Mouse (Mus musculus) frontal cortex, adult (tissue): ENCODE measurements around the gene Man2a1.

Source experiments
- ATAC-seq: cut with Nextera tagmentation; 2 replicates; pipeline ENCODE4 v1.9.2; 2017; ENCODE audit warnings: mild to moderate bottlenecking, moderate library complexity, mixed read lengths; ENCODE audit not compliant: low TSS enrichment

Man2a1 gene

GRCm38 (mm10) chr17:64600372-64601090 lies at the start of gene Man2a1:
Man2a1 (plus strand) TSS chr17:64600736.
- peak; percentile 84 for ATAC-seq

GRCm38 (mm10) chr17:64553358-64553757 lies 47.2 kb upstream of the Man2a1 start:
- no peak for ATAC-seq

GRCm38 (mm10) chr17:64554901-64555300 lies 45.6 kb upstream of the Man2a1 start:
- no peak for ATAC-seq

- ATAC-seq: no peak
Measured at GRCm38 (mm10) chr17:64556661-64557445, 43.7 kb upstream of the Man2a1 start.

GRCm38 (mm10) chr17:64558994-64559540 lies 41.5 kb upstream of the Man2a1 start:
- ATAC-seq: no peak

GRCm38 (mm10) chr17:64566435-64566834 lies 34.1 kb upstream of the Man2a1 start:
- ATAC-seq: no peak

- no peak for ATAC-seq
Measured at GRCm38 (mm10) chr17:64567546-64567945, 33.0 kb upstream of the Man2a1 start.

- peak; percentile 84 for ATAC-seq
Measured at GRCm38 (mm10) chr17:64573981-64574380, 26.6 kb upstream of the Man2a1 start.

- ATAC-seq: no peak
Measured at GRCm38 (mm10) chr17:64575240-64575639, 25.3 kb upstream of the Man2a1 start.

GRCm38 (mm10) chr17:64577485-64577884 lies 23.1 kb upstream of the Man2a1 start:
- no peak for ATAC-seq

GRCm38 (mm10) chr17:64578346-64578745 lies 22.2 kb upstream of the Man2a1 start:
- ATAC-seq: peak; percentile 61

- ATAC-seq: no peak; the same call in 1 of the 2 replicates
Measured at GRCm38 (mm10) chr17:64579696-64580095, 20.8 kb upstream of the Man2a1 start.

- ATAC-seq: 0 out of 2 replicates have a peak, but pooled peaks have one; percentile 34
Measured at GRCm38 (mm10) chr17:64581133-64581532, 19.4 kb upstream of the Man2a1 start.

GRCm38 (mm10) chr17:64581962-64582361 lies 18.6 kb upstream of the Man2a1 start:
- ATAC-seq: no peak

- ATAC-seq: no peak
Measured at GRCm38 (mm10) chr17:64590483-64590882, 10.1 kb upstream of the Man2a1 start.

- ATAC-seq: peak; percentile 47; the same call in 1 of the 2 replicates
Measured at GRCm38 (mm10) chr17:64591366-64591765, 9.2 kb upstream of the Man2a1 start.

GRCm38 (mm10) chr17:64592355-64592754 lies 8.2 kb upstream of the Man2a1 start:
- ATAC-seq: no peak

- ATAC-seq: no peak
Measured at GRCm38 (mm10) chr17:64592788-64593187, 7.7 kb upstream of the Man2a1 start.

- ATAC-seq: no peak
Measured at GRCm38 (mm10) chr17:64597770-64598169, 2.8 kb upstream of the Man2a1 start.

- ATAC-seq: peak; percentile 64
Measured at GRCm38 (mm10) chr17:64599916-64600315, 620 bp upstream of the Man2a1 start.

- peak; percentile 4; the same call in 1 of the 2 replicates for ATAC-seq
Measured at GRCm38 (mm10) chr17:64601091-64601750, 685 bp downstream of the Man2a1 start.
